Mouse (Mus musculus): Measurements from ENCODE around the gene Clock. TPM values are rescaled to one million over a fixed set of nuclear protein-coding genes. Genes with fewer than 3 reads are reported as not detected.

The Clock gene
- total RNA-seq, 2 experiments from 2014 or later: 54.5 to 56.3 TPM

DNA sequence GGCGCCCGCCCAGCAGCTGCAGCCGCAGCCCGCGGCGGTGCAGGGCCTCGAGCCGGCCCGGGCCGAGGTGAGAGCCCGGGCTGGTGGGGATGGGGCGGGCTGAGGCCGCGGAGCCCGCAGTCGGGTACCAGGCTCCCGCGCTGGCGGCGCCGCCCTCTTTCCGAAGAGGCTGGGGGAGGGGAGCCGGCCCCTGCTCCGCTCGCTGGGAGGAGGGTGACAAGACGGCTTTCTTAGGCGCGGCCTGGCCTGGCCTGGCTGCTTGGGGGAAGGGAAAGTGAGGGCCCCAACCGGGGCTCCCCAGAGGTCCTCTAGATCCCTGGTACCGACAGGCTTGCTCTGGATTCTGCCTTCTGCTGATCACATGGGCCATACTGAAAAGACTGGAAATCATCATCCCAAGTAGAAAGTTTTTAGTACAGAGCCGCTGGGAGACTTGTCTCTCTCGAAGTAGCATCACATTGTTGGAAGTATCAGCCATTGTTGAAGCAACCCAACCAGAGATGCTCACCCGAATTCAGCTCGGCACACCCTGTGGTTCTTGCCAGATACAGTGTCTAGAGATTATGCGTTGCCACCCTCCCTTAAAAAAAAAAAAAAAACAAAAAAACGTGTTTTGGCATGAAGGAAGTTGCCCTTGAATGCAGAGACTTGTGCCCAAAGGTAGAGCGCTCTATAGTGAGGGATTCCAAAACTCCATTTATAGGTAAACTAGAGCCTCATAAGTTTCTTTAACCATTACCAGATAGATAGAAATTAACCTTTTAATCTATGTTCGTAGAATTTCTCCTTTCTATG is 120.1 kb downstream of the Clock start:
- intact Hi-C loops (cut with DNase I): no loop called here
- DNase-seq (ENCODE audit: low spot score in 2 of 2): peak; percentile 42 to 46

- peak; percentile 95 to 97 for DNase-seq (ENCODE audit: low spot score in 2 of 2)
- intact Hi-C loops (cut with DNase I): loop anchor here (2.0 kb wide), 1 partner anchor 43 kb away; the partner anchor contains the start of gene Srd5a3
Measured at GRCm38 (mm10) chr5:76183750-76184261, 120.8 kb downstream of the Clock start, which contains the start of gene Tmem165. Tmem165 (plus strand) TSS chr5:76183880.

DNA sequence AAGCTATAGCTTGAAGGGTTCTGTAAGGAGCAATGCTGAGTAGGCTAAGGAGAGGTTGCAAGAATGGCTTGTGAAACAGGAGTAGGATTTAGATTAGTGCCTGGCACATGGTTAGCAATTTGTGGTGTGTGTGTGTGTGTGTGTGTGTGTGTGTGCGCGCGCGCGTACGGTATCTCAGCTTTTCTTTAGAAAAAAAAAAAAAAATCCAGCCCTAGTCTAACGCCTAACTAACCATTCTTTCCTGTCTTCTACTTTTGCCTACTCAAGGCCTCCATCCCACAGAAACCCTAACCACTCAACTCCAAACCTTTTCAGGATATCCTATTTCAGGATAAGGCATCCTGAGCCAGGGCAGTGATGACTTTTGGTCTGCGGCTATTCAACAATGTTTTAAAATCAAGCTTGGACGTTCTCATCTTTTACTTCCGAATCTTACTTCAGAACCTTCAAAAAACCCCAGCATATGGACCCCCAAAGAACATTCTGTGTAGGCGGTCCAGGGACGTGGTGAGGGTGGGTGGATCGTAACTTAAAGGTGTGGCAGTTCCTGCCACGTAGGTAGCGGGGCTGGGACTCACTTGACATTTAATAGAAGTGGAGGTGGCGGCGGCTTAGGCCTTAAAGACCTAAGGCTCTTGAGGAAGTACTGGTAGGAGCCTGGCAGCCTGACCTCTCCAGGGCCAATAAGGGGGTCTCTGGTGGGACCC is 121.4 kb downstream of the Clock start:
- intact Hi-C loops (cut with DNase I): loop anchor here (2.0 kb wide), 1 partner anchor 42 kb away; the partner anchor contains the start of gene Srd5a3
- DNase-seq (ENCODE audit: low spot score in 2 of 2): no peak

DNA sequence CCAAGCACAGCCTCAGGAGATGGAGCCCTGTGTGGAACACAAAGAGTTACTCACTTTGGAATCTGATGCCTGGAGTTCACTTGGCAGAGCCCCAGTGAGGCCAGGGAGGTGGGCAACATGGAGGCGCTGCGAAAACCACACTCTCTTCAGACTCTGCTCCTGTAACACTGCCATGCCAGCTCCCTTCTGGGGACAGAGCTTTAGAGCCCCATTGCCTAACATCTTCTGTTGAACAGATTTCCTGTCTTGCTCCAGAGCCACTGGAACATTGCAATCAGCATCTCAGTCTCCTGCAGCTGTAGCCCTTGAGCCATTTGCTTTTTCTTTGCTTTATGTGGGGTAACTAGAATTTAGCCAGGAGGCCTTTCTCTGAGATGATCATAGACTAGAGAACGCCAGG is 122.3 kb downstream of the Clock start:
- intact Hi-C loops (cut with DNase I): loop anchor here (2.0 kb wide), 1 partner anchor 42 kb away; the partner anchor contains the start of gene Srd5a3
- DNase-seq (ENCODE audit: low spot score in 2 of 2): no peak

DNA sequence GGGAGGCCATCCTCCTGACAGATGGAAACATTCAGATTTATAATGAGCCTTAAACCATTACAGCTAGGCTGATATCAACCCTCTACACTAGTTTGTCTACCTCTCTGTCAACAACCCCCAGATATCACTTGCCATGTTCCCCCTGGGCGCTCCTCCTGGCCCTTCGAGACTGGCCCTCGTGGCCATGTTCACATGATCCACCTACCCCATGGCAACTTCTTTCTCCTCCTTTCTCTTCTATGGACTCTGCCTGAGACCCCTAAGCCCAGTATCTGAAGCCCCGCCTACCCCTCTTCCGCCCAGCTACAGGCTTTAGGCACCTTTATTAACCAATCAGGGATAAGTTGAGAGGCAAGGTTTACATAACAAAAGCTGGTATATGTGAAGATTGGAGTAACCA is 124.8 kb downstream of the Clock start:
- intact Hi-C loops (cut with DNase I): no loop called here
- no peak for DNase-seq (ENCODE audit: low spot score in 2 of 2)

DNA sequence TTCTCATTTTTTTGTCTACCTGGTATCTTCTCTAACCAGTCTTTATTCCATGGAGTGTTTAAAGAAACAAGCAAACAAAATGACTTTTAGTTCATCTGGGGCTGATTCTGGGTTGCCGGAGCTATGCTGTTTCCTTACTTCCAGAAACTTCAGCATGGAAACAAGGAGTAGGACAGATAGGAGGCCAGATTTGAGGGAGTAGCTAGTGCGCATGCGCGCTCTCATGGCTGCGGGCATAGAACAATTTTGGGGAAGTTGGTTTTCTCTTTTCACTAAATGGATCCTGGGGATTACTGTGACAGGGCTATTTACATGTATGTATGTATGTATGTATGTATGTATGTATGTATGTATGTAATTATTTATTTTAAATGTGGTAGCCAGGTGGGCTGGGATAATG is 125.4 kb downstream of the Clock start:
- DNase-seq (ENCODE audit: low spot score in 2 of 2): no peak
- intact Hi-C loops (cut with DNase I): no loop called here

DNA sequence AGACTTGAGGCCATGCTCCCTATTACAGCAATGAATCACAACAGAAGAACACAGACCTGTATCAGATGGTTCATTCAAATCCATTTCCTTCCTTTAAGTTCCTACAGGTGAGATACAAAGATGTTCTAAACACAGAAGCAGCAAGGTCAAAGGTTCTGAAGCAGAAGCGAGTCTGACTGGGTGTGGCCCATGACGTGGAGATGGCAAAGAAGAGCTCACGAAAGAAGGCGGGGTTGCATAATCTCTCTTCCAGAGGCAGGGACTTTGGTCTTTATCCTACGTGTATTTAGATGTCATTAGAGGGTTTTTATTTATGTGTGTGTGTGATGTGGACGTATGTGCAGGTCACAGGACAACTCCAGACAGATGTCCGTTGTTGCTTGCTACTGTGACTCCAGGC is 126.9 kb downstream of the Clock start:
- intact Hi-C loops (cut with DNase I): no loop called here
- DNase-seq (ENCODE audit: low spot score in 2 of 2): no peak

DNA sequence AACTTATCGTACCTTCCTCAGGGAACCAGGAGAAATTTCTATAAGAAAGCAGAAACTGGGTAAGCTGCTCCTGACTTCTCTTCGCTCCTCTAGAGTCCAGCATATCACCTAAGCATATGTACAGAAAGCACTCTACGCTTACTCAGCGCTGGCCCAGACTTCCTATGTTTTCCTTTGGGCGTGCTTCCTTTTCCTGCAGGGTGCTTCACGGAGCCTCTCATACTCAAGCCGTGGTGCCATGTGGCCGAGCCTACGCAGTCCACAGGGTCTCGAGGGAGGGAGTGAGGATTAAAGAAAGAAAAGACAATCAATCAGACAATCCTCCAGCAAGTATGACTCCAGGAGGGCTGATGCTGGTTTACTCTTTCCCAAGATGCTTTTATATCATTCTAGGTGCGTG is 127.8 kb downstream of the Clock start:
- intact Hi-C loops (cut with DNase I): no loop called here

GRCm38 (mm10) chr5:76176411-76176810 is 128.2 kb downstream of the Clock start:
- no peak for DNase-seq (ENCODE audit: low spot score in 2 of 2)
- intact Hi-C loops (cut with DNase I): no loop called here

More for the DNA sequence above, 127.8 kb downstream of the Clock start:
- no peak for DNase-seq (ENCODE audit: low spot score in 2 of 2)

GRCm38 (mm10) chr5:76175051-76175450 is 129.5 kb downstream of the Clock start:
- intact Hi-C loops (cut with DNase I): no loop called here
- DNase-seq (ENCODE audit: low spot score in 2 of 2): no peak

- intact Hi-C loops (cut with DNase I): no loop called here
- no peak for DNase-seq (ENCODE audit: low spot score in 2 of 2)
Measured at GRCm38 (mm10) chr5:76171039-76171438, 133.6 kb downstream of the Clock start.

DNA sequence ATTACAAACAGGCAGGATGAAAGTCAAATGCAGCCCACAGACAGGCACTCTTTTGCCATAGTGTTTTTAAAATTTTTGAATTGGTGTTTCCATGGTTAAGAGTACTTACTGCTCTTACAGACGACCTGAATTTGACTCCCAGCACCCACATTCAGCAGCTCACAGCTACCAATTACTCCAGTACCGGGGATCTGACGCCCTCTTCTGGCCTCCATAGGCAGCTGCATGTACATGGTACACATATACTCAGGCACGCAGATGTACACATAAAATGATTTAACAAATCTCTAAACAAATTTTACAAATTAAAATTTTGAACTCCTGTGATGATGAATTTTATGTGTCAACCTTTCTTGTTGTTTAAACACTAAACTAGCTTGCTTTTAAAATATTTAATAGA is 134.1 kb downstream of the Clock start:
- DNase-seq (ENCODE audit: low spot score in 2 of 2): no peak
- intact Hi-C loops (cut with DNase I): no loop called here

DNA sequence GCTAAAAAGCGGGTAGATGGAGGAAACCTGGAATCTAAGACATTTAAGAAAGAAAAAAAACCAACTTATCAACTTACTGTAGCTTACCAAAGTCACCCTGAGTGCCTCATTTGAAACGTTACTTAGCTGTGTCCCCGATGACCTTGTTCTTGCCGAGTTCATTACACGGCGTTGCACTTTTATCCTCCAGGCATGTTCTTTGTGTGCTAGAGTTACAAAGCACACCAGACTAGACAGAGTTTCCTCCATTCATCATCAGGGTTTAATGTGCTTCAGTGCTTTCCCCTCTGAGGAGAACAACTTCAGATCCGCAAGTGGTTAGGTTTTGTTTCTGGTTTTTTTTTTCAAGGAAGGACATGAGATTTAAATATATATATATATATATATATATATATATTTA is 139.8 kb downstream of the Clock start:
- intact Hi-C loops (cut with DNase I): no loop called here
- no peak for DNase-seq (ENCODE audit: low spot score in 2 of 2)

DNA sequence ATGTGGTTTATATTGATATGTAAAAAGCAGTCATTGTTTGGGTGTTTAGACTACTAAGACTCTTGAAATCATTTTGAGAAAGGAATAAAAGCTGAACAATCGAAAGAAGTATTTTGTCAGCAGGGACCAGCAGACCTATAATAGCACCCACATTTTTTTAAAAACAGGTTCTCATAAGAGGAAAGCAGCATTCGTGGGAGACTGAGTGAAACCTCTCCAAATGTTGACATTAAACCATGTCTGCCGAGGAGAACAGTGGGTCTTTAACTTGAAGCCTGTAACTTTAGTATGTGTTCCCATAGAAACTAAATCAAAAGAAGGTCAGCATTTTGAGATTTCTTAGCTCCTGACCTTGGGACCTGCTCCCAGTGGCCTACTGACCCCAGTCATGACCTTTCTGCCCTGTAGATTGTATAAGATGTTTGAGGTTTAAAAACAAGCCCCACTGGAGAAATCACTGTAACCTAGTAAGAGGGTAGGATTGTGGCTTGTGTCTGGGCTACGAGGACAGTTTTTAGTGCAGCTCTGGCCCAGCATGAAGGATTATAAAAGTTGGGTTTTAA is 140.7 kb downstream of the Clock start:
- intact Hi-C loops (cut with DNase I): no loop called here
- no peak for DNase-seq (ENCODE audit: low spot score in 2 of 2)

GRCm38 (mm10) chr5:76162926-76163325 is 141.7 kb downstream of the Clock start:
- DNase-seq (ENCODE audit: low spot score in 2 of 2): no peak
- intact Hi-C loops (cut with DNase I): no loop called here

DNA sequence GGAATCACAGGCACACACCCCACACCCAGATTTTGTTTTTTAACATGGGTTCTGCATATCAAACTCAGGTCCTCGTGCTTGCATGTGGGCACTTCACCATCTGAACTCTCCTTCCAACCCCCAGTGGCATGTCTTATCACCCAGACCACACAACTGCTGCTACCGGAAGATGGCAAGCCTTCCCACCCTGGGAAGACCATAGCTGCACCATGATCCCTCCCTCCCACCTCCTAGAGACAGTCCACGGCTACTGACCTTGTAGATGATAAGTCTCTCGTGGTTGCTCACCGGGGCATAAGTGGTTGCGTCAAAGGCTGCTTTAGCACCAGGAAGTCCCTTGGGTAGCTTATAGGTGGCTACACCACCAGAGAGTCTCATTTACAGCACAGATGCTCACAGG is 143.1 kb downstream of the Clock start:
- no peak for DNase-seq (ENCODE audit: low spot score in 2 of 2)
- intact Hi-C loops (cut with DNase I): no loop called here

GRCm38 (mm10) chr5:76160086-76160485 is 144.5 kb downstream of the Clock start:
- intact Hi-C loops (cut with DNase I): no loop called here
- DNase-seq (ENCODE audit: low spot score in 2 of 2): no peak

All from left cerebral cortex, postnatal 25 days (tissue).